In the genomic region with DNA sequence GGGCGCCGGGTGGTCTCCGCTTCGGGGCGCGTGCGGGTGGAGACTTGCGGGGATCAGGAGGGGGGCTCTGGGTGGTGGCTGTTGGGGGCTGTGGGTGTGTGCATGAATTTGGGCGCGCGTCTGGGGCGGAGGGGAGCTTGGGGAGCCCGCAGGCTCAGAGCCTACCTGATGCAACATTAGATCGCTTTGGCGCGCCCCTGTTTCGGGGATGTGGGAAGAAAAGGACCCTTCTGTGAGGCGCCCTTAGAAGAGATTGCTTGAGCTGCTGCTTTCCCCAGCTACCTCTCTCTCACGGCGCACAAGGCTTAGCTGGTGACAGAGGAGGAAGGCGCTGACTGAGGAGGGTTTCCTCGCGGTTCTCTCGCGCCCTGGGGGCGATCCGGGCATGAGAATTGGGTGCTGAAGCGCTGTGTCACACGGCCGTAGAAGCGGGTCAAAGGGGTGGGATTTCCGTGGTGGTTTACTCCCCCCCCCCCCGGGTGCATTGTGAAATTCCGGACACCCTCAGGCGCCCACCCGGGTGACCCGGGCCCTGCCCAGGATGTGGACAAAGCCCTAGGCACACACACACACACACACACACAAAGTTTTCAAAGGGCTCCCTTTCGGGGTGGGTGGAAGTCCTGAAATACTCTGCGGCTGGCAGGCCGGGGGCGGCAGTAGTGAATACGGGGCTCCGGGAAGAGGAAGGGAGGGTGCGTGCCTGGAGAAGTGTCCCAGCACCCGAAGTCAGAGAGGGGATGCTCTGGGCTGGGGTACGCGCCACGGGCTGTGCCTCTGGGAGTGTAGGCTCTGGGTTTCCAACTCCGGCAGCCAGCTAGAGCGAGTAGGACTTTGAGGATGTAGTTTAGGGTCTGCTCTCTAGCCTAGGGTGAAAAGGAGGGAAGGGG, we compare ENCODE assay signal across 8 mouse cellular contexts. TPM values are rescaled to one million over a fixed set of nuclear protein-coding genes. Genes with fewer than 3 reads are reported as not detected.
DNase-seq lines count a peak whose midpoint lies in the region; ATAC-seq and TF ChIP-seq lines count a peak whose summit lies in the region.

No protein-coding gene starts in this region.

- ATAC-seq in activated CD4-positive, CD25-positive, alpha-beta regulatory T cell, adult 4 months, result peak; percentile 9
- peak; percentile 56 for ATAC-seq in embryonic facial prominence, embryonic 13.5 days (ENCODE audit: insufficient number of reproducible peaks, insufficient read depth, low FRiP score, low TSS enrichment, low read depth)
- peak; percentile 22 for ATAC-seq in heart, postnatal 0 days (ENCODE audit: insufficient read depth, low read depth)
- no peak for ATAC-seq in erythroid progenitor cell, adult 5-6 weeks (replicated peaks; ENCODE audit: low FRiP score, poor library complexity, severe bottlenecking)

- peaks cover 56% of the 10 kb centered on the region for H3K4me1 ChIP-seq in embryonic facial prominence, embryonic 13.5 days
- H3K4me1 ChIP-seq in heart, postnatal 0 days (ENCODE audit: control insufficient read depth, insufficient read depth), result peaks cover 27% of the 10 kb centered on the region

- no peak for TF ChIP-seq EP300 in heart, postnatal 0 days (IDR thresholded peaks at IDR 0.05; ENCODE audit: low read depth)

- H3K9ac ChIP-seq in embryonic facial prominence, embryonic 13.5 days, result peak overlapping the region; percentile 91
- H3K9ac ChIP-seq in heart, postnatal 0 days (replicated peaks; ENCODE audit: low read depth, low read length), result peak overlapping the region; percentile 70

- no peaks in the 10 kb centered on the region for H3K27me3 ChIP-seq in embryonic facial prominence, embryonic 13.5 days
- H3K27me3 ChIP-seq in heart, postnatal 0 days (ENCODE audit: control insufficient read depth, insufficient read depth, low read length), result no peaks in the 10 kb centered on the region

- under 1% methylated on average over 50 of the region's 50 CpGs for WGBS in embryonic facial prominence, embryonic 13.5 days
- WGBS in heart, postnatal 0 days, result under 1% methylated on average over 50 of the region's 50 CpGs

- DNase-seq in CD8-positive naive resting alpha-beta T cell, adult 2 months (ENCODE audit: low read depth in 2 of 2, low spot score in 2 of 2), result peak; percentile 34 to 46
- DNase-seq in heart, postnatal 0 days (ENCODE audit: low spot score), result no peak
- DNase-seq in left cerebral cortex, adult 11 months (ENCODE audit: low spot score), result peak; percentile 33
- peak; percentile 38 for DNase-seq in lung, postnatal 25 days (ENCODE audit: low spot score)
- DNase-seq in right cerebral cortex, adult 2 months (ENCODE audit: low spot score in 2 of 2), result peak; percentile 55 to 61

- H3K27ac ChIP-seq in embryonic facial prominence, embryonic 13.5 days, result peak overlapping the region; percentile 96
- peak overlapping the region; percentile 83 for H3K27ac ChIP-seq in heart, postnatal 0 days (ENCODE audit: low read depth)

- no peak for TF ChIP-seq CTCF in heart, postnatal 0 days (IDR thresholded peaks at IDR 0.05; ENCODE audit: low read depth)

- H3K9me3 ChIP-seq in embryonic facial prominence, embryonic 13.5 days, result no peaks in the 10 kb centered on the region
- H3K9me3 ChIP-seq in heart, postnatal 0 days (replicated peaks; ENCODE audit: control insufficient read depth, low read length), result no peaks in the 10 kb centered on the region

- H3K4me3 ChIP-seq in embryonic facial prominence, embryonic 13.5 days, result peak overlapping the region; percentile 79
- peak overlapping the region; percentile 77 for H3K4me3 ChIP-seq in heart, postnatal 0 days (ENCODE audit: low read depth, low read length)

- H3K4me2 ChIP-seq in embryonic facial prominence, embryonic 13.5 days, result peak overlapping the region; percentile 95
- H3K4me2 ChIP-seq in heart, postnatal 0 days (ENCODE audit: low read depth, low read length), result peak overlapping the region; percentile 86

- 0 out of 2 replicates have a peak, but pooled peaks cover 2% of the 10 kb centered on the region for H3K36me3 ChIP-seq in embryonic facial prominence, embryonic 13.5 days
- no peaks in the 10 kb centered on the region for H3K36me3 ChIP-seq in heart, postnatal 0 days (replicated peaks; ENCODE audit: control insufficient read depth, insufficient read depth, low read length)

RNA-seq across cellular contexts. Expression of gene Sept11, which starts 0.6 kb away (rescaled TPM):
- 10 to 100 TPM; 29.6 to 33.6 TPM for polyA plus RNA-seq in activated CD4-positive, CD25-positive, alpha-beta regulatory T cell, adult 4 months (2017; shearing (Covaris generic))
- 220 and 238 TPM in 2 replicates for polyA plus RNA-seq in embryonic facial prominence, embryonic 13.5 days (2015; fragmentation: Nextera tagmentation; extraction: Ambion mirVana)
- total RNA-seq in heart, postnatal 0 days (2014; rRNA removed; ENCODE audit: low replicate concordance), result 38.2 and 52.2 TPM in 2 replicates
- 47.6 and 49.5 TPM in 2 replicates for polyA plus RNA-seq in heart, postnatal 0 days (2015; fragmentation: Nextera tagmentation; extraction: Ambion mirVana)
- total RNA-seq in erythroid progenitor cell, adult 5-6 weeks (2015; ENCODE audit: low replicate concordance), result 14.7 and 22.3 TPM in 2 replicates
- total RNA-seq in erythroid progenitor cell, adult 5-6 weeks (2017; ENCODE audit: low replicate concordance), result 5.4 and 9.0 TPM in 2 replicates

RNA-seq across cellular contexts. Expression of gene Sowahb, which starts 49.1 kb away (rescaled TPM):
- polyA plus RNA-seq in activated CD4-positive, CD25-positive, alpha-beta regulatory T cell, adult 4 months (2017; shearing (Covaris generic)), result not detected
- 0.59 and 1.3 TPM in 2 replicates for polyA plus RNA-seq in embryonic facial prominence, embryonic 13.5 days (2015; fragmentation: Nextera tagmentation; extraction: Ambion mirVana)
- total RNA-seq in heart, postnatal 0 days (2014; rRNA removed; ENCODE audit: low replicate concordance), result not detected in 2 replicates
- polyA plus RNA-seq in heart, postnatal 0 days (2015; fragmentation: Nextera tagmentation; extraction: Ambion mirVana), result not detected in 2 replicates
- not detected in 2 replicates for total RNA-seq in erythroid progenitor cell, adult 5-6 weeks (2015; ENCODE audit: low replicate concordance)
- total RNA-seq in erythroid progenitor cell, adult 5-6 weeks (2017; ENCODE audit: low replicate concordance), result not detected in 2 replicates
